Mouse (Mus musculus): Measurements from ENCODE around the gene Cd63. TPM values are rescaled to one million over a fixed set of nuclear protein-coding genes. Genes with fewer than 3 reads are reported as not detected.

Gene Cd63
- polyA plus RNA-seq, 1 experiment: 35.7 TPM

- no peaks in the 10 kb centered on the region for H3K27me3 ChIP-seq (ENCODE audit: control insufficient read depth, insufficient read depth, low read length)
- DNase-seq (ENCODE audit: low read depth in 1 of 2, low spot score in 2 of 2): no peak
- H3K27ac ChIP-seq (ENCODE audit: insufficient read depth, low read length): no peak overlapping the region
- WGBS: 75% methylated on average over 16 of the region's 16 CpGs
- H3K36me3 ChIP-seq (ENCODE audit: control insufficient read depth, insufficient read depth, low read length): peaks cover 9% of the 10 kb centered on the region
- H3K4me1 ChIP-seq (ENCODE audit: control insufficient read depth, insufficient read depth, insufficient read length): peaks cover 4% of the 10 kb centered on the region; the same call in 1 of the 2 replicates
- no peak overlapping the region for H3K4me3 ChIP-seq (ENCODE audit: extremely low read depth, insufficient read depth, insufficient read length)
- TF ChIP-seq POLR2A (IDR thresholded peaks at IDR 0.05; ENCODE audit: low read depth, low read length): no peak
- TF ChIP-seq CTCF (IDR thresholded peaks at IDR 0.05; ENCODE audit: extremely low read depth, insufficient read depth, insufficient read length, insufficient replicate concordance): no peak
Measured at GRCm38 (mm10) chr10:128921883-128922821, 21.4 kb downstream of the Cd63 start.

GRCm38 (mm10) chr10:128922822-128923012, 21.9 kb downstream of the Cd63 start, which contains the start of gene Rdh5:
Gene Rdh5 (minus strand): TSS chr10:128922888.
- peaks cover 6% of the 10 kb centered on the region for H3K36me3 ChIP-seq (ENCODE audit: control insufficient read depth, insufficient read depth, low read length)
- H3K4me3 ChIP-seq (ENCODE audit: extremely low read depth, insufficient read depth, insufficient read length): peak within 1 kb of the TSS; percentile 81
- H3K27me3 ChIP-seq (ENCODE audit: control insufficient read depth, insufficient read depth, low read length): no peaks in the 10 kb centered on the region
- H3K4me1 ChIP-seq (ENCODE audit: control insufficient read depth, insufficient read depth, insufficient read length): peaks cover 4% of the 10 kb centered on the region; the same call in 1 of the 2 replicates
- peak within 1 kb of the TSS; percentile 81 for H3K27ac ChIP-seq (ENCODE audit: insufficient read depth, low read length)
- TF ChIP-seq CTCF (IDR thresholded peaks at IDR 0.05; ENCODE audit: extremely low read depth, insufficient read depth, insufficient read length, insufficient replicate concordance) (no peak), POLR2A (IDR thresholded peaks at IDR 0.05; ENCODE audit: low read depth, low read length) (no peak)
- 65% methylated on average over 1 of the region's 1 CpGs for WGBS
- no peak for DNase-seq (ENCODE audit: low read depth in 1 of 2, low spot score in 2 of 2)

- TF ChIP-seq POLR2A (IDR thresholded peaks at IDR 0.05; ENCODE audit: low read depth, low read length) (no peak; the same call in 1 of the 2 replicates), CTCF (IDR thresholded peaks at IDR 0.05; ENCODE audit: extremely low read depth, insufficient read depth, insufficient read length, insufficient replicate concordance) (no peak)
- Histone ChIP-seq H3K4me3 (ENCODE audit: extremely low read depth, insufficient read depth, insufficient read length) (peak overlapping the region; percentile 81), H3K27me3 (ENCODE audit: control insufficient read depth, insufficient read depth, low read length) (no peaks in the 10 kb centered on the region), H3K4me1 (ENCODE audit: control insufficient read depth, insufficient read depth, insufficient read length) (peaks cover 4% of the 10 kb centered on the region; the same call in 1 of the 2 replicates), H3K36me3 (ENCODE audit: control insufficient read depth, insufficient read depth, low read length) (peaks cover 5% of the 10 kb centered on the region), H3K27ac (ENCODE audit: insufficient read depth, low read length) (peak overlapping the region; percentile 81)
- peak; percentile 75 to 93 for DNase-seq (ENCODE audit: low read depth in 1 of 2, low spot score in 2 of 2)
- WGBS: under 1% methylated on average over 42 of the region's 42 CpGs
Measured at GRCm38 (mm10) chr10:128923013-128923691, 22.4 kb downstream of the Cd63 start.

- TF ChIP-seq POLR2A (IDR thresholded peaks at IDR 0.05; ENCODE audit: low read depth, low read length) (no peak), CTCF (IDR thresholded peaks at IDR 0.05; ENCODE audit: extremely low read depth, insufficient read depth, insufficient read length, insufficient replicate concordance) (no peak)
- Histone ChIP-seq H3K27ac (ENCODE audit: insufficient read depth, low read length) (peak within 1 kb of the TSS; percentile 81), H3K4me3 (ENCODE audit: extremely low read depth, insufficient read depth, insufficient read length) (peak within 1 kb of the TSS; percentile 81), H3K36me3 (ENCODE audit: control insufficient read depth, insufficient read depth, low read length) (peaks cover 4% of the 10 kb centered on the region), H3K27me3 (ENCODE audit: control insufficient read depth, insufficient read depth, low read length) (no peaks in the 10 kb centered on the region), H3K4me1 (ENCODE audit: control insufficient read depth, insufficient read depth, insufficient read length) (peaks cover 4% of the 10 kb centered on the region; the same call in 1 of the 2 replicates)
- DNase-seq (ENCODE audit: low read depth in 1 of 2, low spot score in 2 of 2): no peak
- WGBS: 49% methylated on average over 9 of the region's 9 CpGs
Measured at GRCm38 (mm10) chr10:128923935-128924334, 23.1 kb downstream of the Cd63 start, which contains the start of gene Bloc1s1. Gene Bloc1s1 (minus strand): TSS chr10:128924035.

GRCm38 (mm10) chr10:128928356-128928755, 27.6 kb downstream of the Cd63 start:
- no peaks in the 10 kb centered on the region for H3K36me3 ChIP-seq (ENCODE audit: control insufficient read depth, insufficient read depth, low read length)
- WGBS: 61% methylated on average over 4 of the region's 4 CpGs
- no peak overlapping the region for H3K27ac ChIP-seq (ENCODE audit: insufficient read depth, low read length)
- peaks cover 2% of the 10 kb centered on the region; the same call in 1 of the 2 replicates for H3K4me1 ChIP-seq (ENCODE audit: control insufficient read depth, insufficient read depth, insufficient read length)
- no peak overlapping the region for H3K4me3 ChIP-seq (ENCODE audit: extremely low read depth, insufficient read depth, insufficient read length)
- TF ChIP-seq CTCF (IDR thresholded peaks at IDR 0.05; ENCODE audit: extremely low read depth, insufficient read depth, insufficient read length, insufficient replicate concordance) (no peak), POLR2A (IDR thresholded peaks at IDR 0.05; ENCODE audit: low read depth, low read length) (no peak)
- no peaks in the 10 kb centered on the region; the same call in 1 of the 2 replicates for H3K27me3 ChIP-seq (ENCODE audit: control insufficient read depth, insufficient read depth, low read length)
- DNase-seq (ENCODE audit: low read depth in 1 of 2, low spot score in 2 of 2): no peak

GRCm38 (mm10) chr10:128929638-128930378, 29.0 kb downstream of the Cd63 start:
- H3K27me3 ChIP-seq (ENCODE audit: control insufficient read depth, insufficient read depth, low read length): peaks cover 5% of the 10 kb centered on the region; the same call in 1 of the 2 replicates
- no peaks in the 10 kb centered on the region for H3K36me3 ChIP-seq (ENCODE audit: control insufficient read depth, insufficient read depth, low read length)
- no peak for TF ChIP-seq CTCF (IDR thresholded peaks at IDR 0.05; ENCODE audit: extremely low read depth, insufficient read depth, insufficient read length, insufficient replicate concordance)
- TF ChIP-seq POLR2A (IDR thresholded peaks at IDR 0.05; ENCODE audit: low read depth, low read length): no peak
- WGBS: 82% methylated on average over 7 of the region's 7 CpGs
- H3K27ac ChIP-seq (ENCODE audit: insufficient read depth, low read length): no peak overlapping the region
- H3K4me1 ChIP-seq (ENCODE audit: control insufficient read depth, insufficient read depth, insufficient read length): 0 out of 2 replicates have a peak, but pooled peaks cover 3% of the 10 kb centered on the region
- no peak for DNase-seq (ENCODE audit: low read depth in 1 of 2, low spot score in 2 of 2)
- no peak overlapping the region for H3K4me3 ChIP-seq (ENCODE audit: extremely low read depth, insufficient read depth, insufficient read length)
